Mouse (Mus musculus) midbrain, embryonic 16.5 days (tissue): ENCODE results near the gene Usp15. TPM values are rescaled to one million over a fixed set of nuclear protein-coding genes. Genes with fewer than 3 reads are reported as not detected.

Experiments used
- ATAC-seq: fragments of 200-750 bp; cut with Nextera tagmentation; 2 replicates; pipeline ENCODE4 v1.8.0; 2017; ENCODE audit warnings: moderate TSS enrichment
- H3K27ac ChIP-seq: fragments of 300-500 bp; sonication (generic); 2 replicates; pipeline ENCODE4 v1.5.1; 2014; ENCODE audit warnings: mild to moderate bottlenecking, low read length, mixed read lengths
- H3K27me3 ChIP-seq: fragments of 300-500 bp; sonication (generic); 2 replicates; pipeline ENCODE4 v1.6.1; 2014; ENCODE audit warnings: low read depth, low read length, mixed read lengths; ENCODE audit not compliant: control insufficient read depth, insufficient read depth
- H3K36me3 ChIP-seq: fragments of 300-500 bp; sonication (generic); 2 replicates; pipeline ENCODE4 v1.6.1; 2014; ENCODE audit warnings: mild to moderate bottlenecking, low read length, moderate library complexity, mixed read lengths; ENCODE audit not compliant: control insufficient read depth, insufficient read depth
- H3K4me1 ChIP-seq: fragments of 300-500 bp; sonication (generic); 2 replicates; pipeline ENCODE4 v1.6.1; 2014; ENCODE audit warnings: mild to moderate bottlenecking, low read length, mixed read lengths; ENCODE audit not compliant: control insufficient read depth, insufficient read depth
- H3K4me2 ChIP-seq: fragments of 300-500 bp; sonication (generic); 2 replicates; pipeline ENCODE4 v1.6.1; 2014; ENCODE audit warnings: mild to moderate bottlenecking, low read length, mixed read lengths
- H3K4me3 ChIP-seq: fragments of 300-500 bp; sonication (generic); 2 replicates; pipeline ENCODE4 v1.5.1; 2014; ENCODE audit warnings: low read depth, mild to moderate bottlenecking, low read length, moderate library complexity, mixed read lengths
- H3K9ac ChIP-seq: fragments of 300-500 bp; sonication (generic); 2 replicates; pipeline ENCODE4 v1.6.1; 2014; ENCODE audit warnings: low read depth, low read length, mixed read lengths
- H3K9me3 ChIP-seq: fragments of 300-500 bp; sonication (generic); replicated peaks from 2 replicates; pipeline ENCODE4 v1.6.1; 2014; ENCODE audit warnings: mild to moderate bottlenecking, low read length, mixed read lengths; ENCODE audit not compliant: control insufficient read depth, poor library complexity, severe bottlenecking
- WGBS: fragments of 180-500 bp; shearing (Covaris S2); extraction: QIAGEN DNeasy Blood & Tissue Kit; methylation state at CpG from one replicate; pipeline ENCODE4 v1.1.7; 2014; 5-methylcytosine and 5-hydroxymethylcytosine counted together
- polyA plus RNA-seq: library from polyadenylated mRNA; unstranded; fragments of >200 nt; fragmentation: Nextera tagmentation; extraction: Ambion mirVana; gene quantifications from 2 replicates; pipeline ENCODE4 v1.2.1, GENCODE M21; 2015

The Usp15 gene
- polyA plus RNA-seq, 1 experiment from 2014 or later: 74.1 TPM

DNA sequence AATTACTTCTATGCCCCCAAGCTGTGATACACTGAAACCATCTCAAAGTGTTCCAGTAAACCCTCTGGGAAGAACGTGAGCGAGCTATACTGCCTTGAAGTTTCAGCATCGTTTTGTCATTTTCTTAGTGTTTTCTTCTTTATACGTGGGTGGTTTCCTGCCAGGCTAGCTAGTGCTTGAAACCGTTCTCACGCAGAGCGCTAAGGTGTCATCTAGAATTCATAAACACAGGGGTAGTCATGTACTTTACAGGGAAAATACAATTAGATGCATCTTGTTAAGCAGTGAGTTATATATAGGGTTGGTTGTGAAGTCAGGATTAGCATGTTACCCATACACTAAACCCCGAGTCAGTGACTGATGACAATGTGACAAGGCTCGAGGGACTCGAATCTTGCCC lies 65.3 kb downstream of the Usp15 start:
- H3K9me3 ChIP-seq: no peaks in the 10 kb centered on the region
- 92% methylated on average over 10 of the region's 10 CpGs for WGBS
- H3K4me2 ChIP-seq: no peak overlapping the region
- no peak overlapping the region for H3K27ac ChIP-seq
- peaks cover 22% of the 10 kb centered on the region for H3K36me3 ChIP-seq
- ATAC-seq: no peak
- H3K4me3 ChIP-seq: no peak overlapping the region
- H3K4me1 ChIP-seq: peaks cover 4% of the 10 kb centered on the region
- H3K27me3 ChIP-seq: no peaks in the 10 kb centered on the region
- H3K9ac ChIP-seq: no peak overlapping the region

- Histone ChIP-seq H3K4me1 (no peaks in the 10 kb centered on the region), H3K9ac (no peak overlapping the region), H3K9me3 (no peaks in the 10 kb centered on the region), H3K27me3 (no peaks in the 10 kb centered on the region), H3K27ac (no peak overlapping the region), H3K36me3 (peaks cover 62% of the 10 kb centered on the region), H3K4me2 (no peak overlapping the region), H3K4me3 (no peak overlapping the region)
- 95% methylated on average over 14 of the region's 14 CpGs for WGBS
- no peak for ATAC-seq
These were observed 76.0 kb downstream of the Usp15 start for GRCm38 (mm10) chr10:123120666-123121392.

GRCm38 (mm10) chr10:123116861-123117260 lies 79.9 kb downstream of the Usp15 start:
- Histone ChIP-seq H3K36me3 (peaks cover 48% of the 10 kb centered on the region), H3K4me1 (no peaks in the 10 kb centered on the region), H3K9ac (no peak overlapping the region), H3K4me3 (no peak overlapping the region), H3K9me3 (no peaks in the 10 kb centered on the region), H3K27me3 (no peaks in the 10 kb centered on the region), H3K4me2 (no peak overlapping the region), H3K27ac (no peak overlapping the region)
- whole genome bisulfite sequencing: 90% methylated on average over 14 of the region's 14 CpGs
- ATAC-seq: no peak

DNA sequence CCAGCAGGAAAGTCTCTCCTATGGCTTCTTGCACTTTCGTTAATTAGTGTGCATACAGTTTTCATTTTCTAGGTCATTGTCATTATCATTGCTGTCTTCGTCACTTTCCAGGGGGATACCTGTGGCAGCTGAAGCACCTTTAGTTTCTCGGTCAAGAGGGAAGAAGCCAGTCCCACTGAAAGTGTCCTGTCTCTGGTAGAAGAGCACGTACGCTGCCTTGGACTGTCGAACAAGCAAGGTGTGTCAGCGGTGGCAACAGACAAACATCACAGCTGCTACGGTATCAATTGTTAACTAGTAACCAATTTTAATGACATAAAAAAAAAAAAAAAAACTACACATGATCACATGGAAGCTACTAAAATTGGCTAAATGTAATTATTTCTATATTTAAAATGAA lies 83.3 kb downstream of the Usp15 start:
- Histone ChIP-seq H3K9ac (no peak overlapping the region), H3K9me3 (no peaks in the 10 kb centered on the region), H3K27me3 (no peaks in the 10 kb centered on the region), H3K36me3 (peaks cover 25% of the 10 kb centered on the region), H3K4me2 (no peak overlapping the region), H3K27ac (no peak overlapping the region), H3K4me1 (no peaks in the 10 kb centered on the region), H3K4me3 (no peak overlapping the region)
- no peak for ATAC-seq
- 98% methylated on average over 8 of the region's 8 CpGs for WGBS

GRCm38 (mm10) chr10:123112787-123113168 lies 84.0 kb downstream of the Usp15 start:
- H3K4me2 ChIP-seq: no peak overlapping the region
- H3K9me3 ChIP-seq: no peaks in the 10 kb centered on the region
- no peak overlapping the region for H3K4me3 ChIP-seq
- ATAC-seq: no peak
- peaks cover 21% of the 10 kb centered on the region for H3K36me3 ChIP-seq
- no peak overlapping the region for H3K27ac ChIP-seq
- H3K4me1 ChIP-seq: no peaks in the 10 kb centered on the region
- no peak overlapping the region for H3K9ac ChIP-seq
- H3K27me3 ChIP-seq: no peaks in the 10 kb centered on the region
- WGBS: 90% methylated on average over 9 of the region's 9 CpGs

- peaks cover 17% of the 10 kb centered on the region for H3K36me3 ChIP-seq
- no peak overlapping the region for H3K4me2 ChIP-seq
- 90% methylated on average over 11 of the region's 11 CpGs for WGBS
- no peak overlapping the region for H3K4me3 ChIP-seq
- no peaks in the 10 kb centered on the region for H3K4me1 ChIP-seq
- no peak for ATAC-seq
- H3K27ac ChIP-seq: no peak overlapping the region
- H3K27me3 ChIP-seq: no peaks in the 10 kb centered on the region
- H3K9ac ChIP-seq: no peak overlapping the region
- no peaks in the 10 kb centered on the region for H3K9me3 ChIP-seq
These were observed 84.6 kb downstream of the Usp15 start for GRCm38 (mm10) chr10:123112056-123112786.

- Histone ChIP-seq H3K4me3 (no peak overlapping the region), H3K4me1 (no peaks in the 10 kb centered on the region), H3K9me3 (no peaks in the 10 kb centered on the region), H3K36me3 (peaks cover 5% of the 10 kb centered on the region; the same call in 1 of the 2 replicates), H3K4me2 (no peak overlapping the region), H3K27ac (no peak overlapping the region), H3K9ac (no peak overlapping the region), H3K27me3 (no peaks in the 10 kb centered on the region)
- 68% methylated on average over 11 of the region's 11 CpGs for WGBS
- no peak for ATAC-seq
These were observed 86.2 kb downstream of the Usp15 start for GRCm38 (mm10) chr10:123110548-123110947.

DNA sequence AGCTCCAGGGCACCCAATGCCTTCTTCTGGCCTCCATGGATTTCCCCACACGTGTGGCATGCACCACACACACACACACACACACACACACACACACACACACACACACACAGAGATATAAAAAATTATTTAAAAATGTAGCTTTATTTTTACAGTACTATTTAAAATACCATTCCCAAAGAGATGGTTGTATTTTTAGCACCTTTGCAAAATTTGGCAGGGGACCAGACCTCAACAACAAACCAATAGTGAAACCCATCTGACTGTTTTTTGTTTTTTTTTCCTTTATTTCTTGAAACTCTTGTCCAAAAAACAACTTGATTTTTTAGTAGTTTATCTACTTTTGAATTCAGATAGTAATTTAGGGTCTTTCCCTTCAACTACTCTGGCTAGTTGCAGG lies 88.3 kb downstream of the Usp15 start:
- Histone ChIP-seq H3K4me3 (no peak overlapping the region), H3K9me3 (no peaks in the 10 kb centered on the region), H3K36me3 (no peaks in the 10 kb centered on the region), H3K27me3 (no peaks in the 10 kb centered on the region), H3K9ac (no peak overlapping the region), H3K4me1 (no peaks in the 10 kb centered on the region), H3K4me2 (no peak overlapping the region), H3K27ac (no peak overlapping the region)
- no peak for ATAC-seq
- 100% methylated on average over 1 of the region's 1 CpGs for WGBS

GRCm38 (mm10) chr10:123108121-123108520 lies 88.7 kb downstream of the Usp15 start:
- 95% methylated on average over 5 of the region's 5 CpGs for WGBS

More at GRCm38 (mm10) chr10:123108121-123108520, 88.7 kb downstream of the Usp15 start:
- H3K9me3 ChIP-seq: no peaks in the 10 kb centered on the region
- no peak overlapping the region for H3K9ac ChIP-seq
- H3K27me3 ChIP-seq: no peaks in the 10 kb centered on the region
- H3K27ac ChIP-seq: no peak overlapping the region
- no peaks in the 10 kb centered on the region for H3K4me1 ChIP-seq
- ATAC-seq: no peak
- no peak overlapping the region for H3K4me3 ChIP-seq
- no peaks in the 10 kb centered on the region for H3K36me3 ChIP-seq
- H3K4me2 ChIP-seq: no peak overlapping the region
